Mouse (Mus musculus): ENCODE measurements around the gene Phldb2.

- TF ChIP-seq POLR2A (IDR thresholded peaks at IDR 0.05; ENCODE audit: control insufficient read depth, extremely low read depth, insufficient read depth, low read length, poor library complexity), result no peak
- no peak for TF ChIP-seq CTCF (IDR thresholded peaks at IDR 0.05; ENCODE audit: borderline replicate concordance, control insufficient read depth, extremely low read depth, insufficient read depth, low read length, poor library complexity)
Observed at GRCm38 (mm10) chr16:45757421-45758078, 195.8 kb downstream of the Phldb2 start.

All from thymus, adult 2 months (tissue).